Mouse (Mus musculus): Measurements from ENCODE around the gene Luzp1. TPM values are rescaled to one million over a fixed set of nuclear protein-coding genes. Genes with fewer than 3 reads are reported as not detected.

Luzp1 gene
- polyA plus RNA-seq (2012), result 1.6 and 2.2 TPM in 2 replicates

GRCm38 (mm10) chr4:136469371-136469903 lies at the start of gene Luzp1:
Luzp1 (plus strand) TSS chr4:136469761.

GRCm38 (mm10) chr4:136423224-136423623 lies 46.3 kb upstream of the Luzp1 start, which contains the start of gene Htr1d:
Htr1d (plus strand) TSS chr4:136423524.

GRCm38 (mm10) chr4:136462086-136462838 lies 7.3 kb upstream of the Luzp1 start, which contains the start of gene 6030445D17Rik:
6030445D17Rik (plus strand) TSS chr4:136462250.

GRCm38 (mm10) chr4:136602568-136602967 lies 133.0 kb downstream of the Luzp1 start, which contains the start of gene Kdm1a:
Kdm1a (minus strand) TSS chr4:136602723.

Other genes with a start within 250 kb of the Luzp1 start
- 0.28 TPM in 1 of 2 replicates, not detected in the other for gene Tcea3, start 222.0 kb upstream of the Luzp1 start, polyA plus RNA-seq (2012)
- 5.6 and 6.3 TPM in 2 replicates for gene Zfp46, start 185.1 kb upstream of the Luzp1 start, polyA plus RNA-seq (2012)
- 63.6 and 98.5 TPM in 2 replicates for gene Hnrnpr, start 158.8 kb upstream of the Luzp1 start, polyA plus RNA-seq (2012)
- not detected in 2 replicates for gene Htr1d, start 46.2 kb upstream of the Luzp1 start, polyA plus RNA-seq (2012)
- 0.08 TPM in 1 of 2 replicates, not detected in the other for gene 6030445D17Rik, start 7.5 kb upstream of the Luzp1 start, polyA plus RNA-seq (2012)
- 18.9 and 22.0 TPM in 2 replicates for gene Kdm1a, start 133.0 kb downstream of the Luzp1 start, polyA plus RNA-seq (2012)
- gene Tex46, start 140.7 kb downstream of the Luzp1 start, polyA plus RNA-seq (2012), result not detected in 2 replicates
- 0.20 and 0.31 TPM in 2 replicates for gene Lactbl1, start 152.9 kb downstream of the Luzp1 start, polyA plus RNA-seq (2012)

Measured in megakaryocyte-erythroid progenitor cell, adult 5 weeks (primary cell).